Mouse (Mus musculus) lung, postnatal 25 days (tissue): ENCODE data around the gene Rps13.
"Not testable (repeated sequence)": the region's sequence is repeated elsewhere in the genome, so short reads cannot be mapped to it uniquely, and the experiment has no call there.

Source experiments
- DNase-seq: peaks from one replicate; pipeline ENCODE4 v3.0.0; 2022; ENCODE audit warnings: low spot score

The Rps13 gene

GRCm38 (mm10) chr7:116333713-116334668 is at the start of gene Rps13:
Rps13 (minus strand) TSS chr7:116334195.
- DNase-seq, result peak; percentile 98

GRCm38 (mm10) chr7:116379181-116379580 is 45.2 kb upstream of the Rps13 start:
- not testable (repeated sequence) for DNase-seq

DNA sequence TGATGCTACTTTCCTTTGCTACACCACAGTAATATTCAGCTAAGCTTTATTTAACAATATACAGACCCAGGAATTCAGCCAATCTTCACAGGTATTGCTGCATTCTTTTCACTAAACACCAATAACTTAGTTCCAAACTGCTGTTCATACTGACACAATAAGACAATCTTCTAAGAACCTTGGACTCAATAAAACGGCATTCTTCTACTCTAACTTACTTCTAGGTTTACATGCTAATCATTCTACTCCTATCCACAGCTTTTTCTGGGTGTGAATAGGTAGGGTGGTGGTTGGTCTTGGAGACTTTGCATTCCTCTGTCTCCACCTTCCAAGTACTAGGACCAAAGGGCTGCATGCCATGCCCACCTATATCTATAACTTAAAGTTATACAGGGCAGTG is 40.3 kb upstream of the Rps13 start:
- DNase-seq, result no peak

DNA sequence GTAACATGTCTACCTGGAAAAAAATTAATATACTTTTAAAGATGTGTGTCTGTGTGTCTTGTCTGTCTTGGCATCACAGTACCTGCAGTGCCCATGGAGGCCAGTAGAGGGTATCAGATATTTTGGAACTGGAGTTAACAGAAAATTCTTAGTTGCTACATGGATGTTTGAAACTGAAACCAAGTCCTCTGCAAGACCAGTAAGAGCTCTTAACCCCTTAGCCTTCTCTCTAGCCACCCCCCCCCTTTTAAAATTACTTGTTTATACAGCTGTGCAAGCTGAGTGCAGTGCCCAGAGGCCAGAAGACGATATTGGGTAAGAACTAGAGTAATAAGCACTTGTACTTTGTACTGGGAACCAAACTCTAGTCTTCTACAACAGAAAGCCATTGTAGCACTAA is 2.2 kb upstream of the Rps13 start:
- DNase-seq, result peak; percentile 79

DNA sequence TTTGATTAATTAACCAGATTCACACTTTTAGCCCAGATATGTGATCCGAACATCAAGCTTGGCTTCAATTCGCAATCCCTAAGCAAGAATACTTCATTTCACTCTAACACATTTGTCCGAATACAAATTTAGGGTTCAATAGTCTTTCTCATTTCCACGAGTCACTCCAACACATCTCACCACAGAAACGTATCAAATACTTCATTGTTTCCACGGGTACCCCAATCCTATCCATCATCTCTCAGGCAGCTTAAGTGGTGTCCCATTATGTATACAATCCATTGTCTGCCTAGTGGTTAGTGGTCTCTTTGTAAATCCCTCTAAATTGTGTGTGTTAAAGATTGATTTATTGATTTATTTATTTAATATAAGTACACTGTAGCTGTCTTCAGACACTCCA is 1.1 kb upstream of the Rps13 start:
- DNase-seq, result no peak

GRCm38 (mm10) chr7:116334669-116335038 is 659 bp upstream of the Rps13 start:
- no peak for DNase-seq

GRCm38 (mm10) chr7:116331246-116331645 is 2.7 kb downstream of the Rps13 start:
- no peak for DNase-seq

GRCm38 (mm10) chr7:116329858-116330257 is 4.1 kb downstream of the Rps13 start:
- DNase-seq, result no peak

DNA sequence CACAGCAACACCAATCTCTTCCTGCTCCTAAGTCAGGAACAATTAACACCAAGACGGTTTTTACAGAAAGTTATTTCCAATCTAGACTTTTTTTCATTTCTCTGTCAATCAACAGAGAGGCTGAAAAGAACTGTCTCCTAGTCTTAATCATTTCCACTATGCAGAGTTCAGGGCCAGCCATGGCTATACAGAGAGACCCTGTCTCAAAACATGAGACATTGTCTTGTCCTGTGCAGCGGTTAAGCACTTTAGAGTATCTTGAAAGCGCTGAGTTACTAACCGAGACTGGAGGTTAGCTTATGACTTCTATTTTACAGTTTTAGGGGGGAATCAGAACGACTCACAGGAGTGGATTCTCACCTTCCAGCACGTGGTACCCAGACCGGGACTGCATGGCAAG is 5.2 kb downstream of the Rps13 start:
- DNase-seq, result no peak

GRCm38 (mm10) chr7:116327901-116328300 is 6.1 kb downstream of the Rps13 start:
- peak; percentile 2 for DNase-seq

GRCm38 (mm10) chr7:116323331-116323964 is 10.5 kb downstream of the Rps13 start:
- DNase-seq, result peak; percentile 71

- no peak for DNase-seq
Measured at GRCm38 (mm10) chr7:116309456-116309855, 24.5 kb downstream of the Rps13 start.

- DNase-seq, result no peak
Measured at GRCm38 (mm10) chr7:116308632-116308991, 25.4 kb downstream of the Rps13 start.

DNA sequence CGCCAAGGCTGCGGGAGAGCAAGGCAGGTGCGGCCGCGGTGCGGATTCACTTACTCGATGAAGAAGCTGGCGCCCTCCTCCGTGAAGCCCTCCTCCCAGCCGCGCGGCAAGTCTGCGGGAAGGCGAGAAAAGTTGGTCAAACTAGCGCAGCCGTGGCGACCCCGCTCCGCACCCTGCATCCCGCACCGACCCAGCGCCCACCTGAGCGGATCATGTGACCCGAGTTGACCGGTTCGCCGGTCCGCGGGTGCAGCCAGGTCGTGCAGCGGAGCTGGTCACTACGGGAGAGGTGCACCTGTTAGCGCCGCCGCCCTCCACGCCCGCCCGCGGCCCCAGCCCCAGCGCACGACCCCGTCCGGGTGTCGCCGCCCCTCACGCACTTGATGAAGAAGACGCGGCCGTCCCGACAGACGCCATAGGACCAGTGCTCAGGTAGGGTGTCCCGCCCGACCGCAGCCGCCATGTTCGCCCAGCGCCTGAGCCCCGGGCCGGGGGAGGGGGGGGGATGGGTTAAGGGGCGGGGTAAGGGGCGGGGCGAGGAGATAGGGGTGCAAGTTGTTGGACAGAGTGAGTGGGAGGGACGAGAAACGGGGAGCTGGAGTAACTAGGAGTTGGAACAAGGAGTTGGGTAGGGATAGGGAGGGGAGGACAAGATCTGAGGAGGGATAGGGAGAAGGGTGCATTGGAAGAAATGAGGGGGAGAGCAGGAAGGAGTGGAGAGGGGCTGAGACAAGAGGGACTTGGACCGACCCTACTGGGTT is 25.9 kb downstream of the Rps13 start, which contains the start of gene Plekha7:
TSS of gene Plekha7 (minus strand) at position 506 of the 761 bp plus-strand sequence.
- peak; percentile 28 for DNase-seq

DNA sequence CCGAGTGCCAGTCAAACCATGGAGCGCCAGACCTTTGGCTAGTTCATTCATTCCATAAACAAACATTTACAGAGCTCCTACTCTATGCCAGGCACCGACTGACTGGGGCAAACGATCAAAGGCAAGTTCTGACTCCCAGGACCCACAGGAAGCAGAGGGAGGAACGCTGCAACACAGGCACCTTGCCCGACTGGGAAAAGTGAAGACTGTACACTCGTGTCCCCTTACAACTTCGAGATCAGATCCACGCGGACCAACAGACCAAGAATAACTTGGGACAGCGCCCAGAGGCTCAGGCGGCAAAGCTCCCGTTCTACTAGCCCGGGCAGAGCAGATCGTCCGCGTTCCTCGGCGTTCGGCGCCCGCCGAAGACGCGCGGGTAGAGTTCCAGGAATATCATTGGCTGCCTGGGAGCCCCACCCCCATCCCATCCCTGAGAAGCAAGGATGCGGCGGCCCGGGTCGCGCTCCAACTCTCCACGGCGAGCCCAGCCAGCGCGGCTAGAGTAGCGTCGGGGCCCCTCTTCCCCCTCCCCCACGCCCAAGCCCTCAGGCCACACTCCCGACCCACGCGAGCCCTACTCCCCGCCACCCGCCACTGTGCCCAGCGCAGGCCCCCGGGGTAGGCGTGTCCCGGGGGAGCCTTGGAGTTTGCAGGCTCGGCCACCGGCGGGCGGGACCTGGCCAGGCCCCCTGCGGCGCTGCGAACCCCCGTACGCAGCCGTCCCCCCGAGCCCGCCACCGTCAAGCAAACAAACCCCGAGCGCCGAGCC is 26.7 kb downstream of the Rps13 start:
- DNase-seq, result peak; percentile 48

GRCm38 (mm10) chr7:116306601-116307000 is 27.4 kb downstream of the Rps13 start:
- no peak for DNase-seq

DNA sequence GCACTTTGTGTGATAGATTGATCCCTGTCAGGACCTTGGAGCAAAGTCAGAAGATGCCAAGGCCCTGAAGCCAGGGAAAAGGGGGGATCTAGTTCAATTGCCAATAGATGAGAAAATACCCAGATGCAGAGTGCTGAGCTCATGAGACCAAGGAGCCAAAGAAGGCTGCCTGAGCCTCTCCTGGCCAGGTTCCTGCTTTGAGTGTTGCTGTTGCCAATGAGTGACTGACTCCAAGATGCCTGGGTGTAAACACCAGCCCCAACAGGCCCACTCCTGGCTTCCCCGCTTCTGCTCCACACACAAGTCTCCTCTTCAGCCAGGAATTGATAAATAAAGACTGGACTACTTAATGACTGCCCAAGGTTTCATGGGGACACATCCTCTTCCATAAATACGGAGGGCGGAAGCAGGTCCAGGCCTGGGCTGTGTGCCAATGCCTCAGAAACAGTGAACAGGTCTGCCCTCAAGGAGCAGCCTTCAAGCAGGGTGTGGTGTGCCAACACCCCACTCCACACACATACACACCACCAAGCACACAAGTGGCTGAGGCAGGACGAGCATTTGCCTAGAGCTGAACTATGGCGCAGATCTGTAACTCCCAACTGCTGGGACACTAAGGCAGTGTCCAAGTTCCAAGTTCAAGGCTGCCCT is 32.2 kb downstream of the Rps13 start:
- DNase-seq, result no peak

DNA sequence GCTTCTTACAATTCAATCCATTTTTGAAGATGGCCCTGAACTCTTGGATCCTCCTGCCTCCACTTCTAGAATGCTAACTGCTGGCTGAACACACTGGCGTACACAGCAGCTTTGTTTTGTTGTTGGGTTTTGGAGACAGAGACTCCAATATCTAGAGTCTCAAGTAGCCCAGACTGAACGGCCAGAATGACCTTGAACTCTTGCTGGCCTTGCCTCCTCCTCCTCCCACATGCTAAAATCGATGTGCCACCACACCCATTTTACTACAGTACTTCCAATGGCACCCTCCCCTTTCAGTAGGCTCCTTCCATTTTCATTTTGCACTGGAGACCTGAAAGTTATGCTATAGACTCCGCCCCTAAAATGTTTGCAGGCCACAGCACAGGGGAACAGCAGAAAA is 32.9 kb downstream of the Rps13 start:
- DNase-seq, result no peak

DNA sequence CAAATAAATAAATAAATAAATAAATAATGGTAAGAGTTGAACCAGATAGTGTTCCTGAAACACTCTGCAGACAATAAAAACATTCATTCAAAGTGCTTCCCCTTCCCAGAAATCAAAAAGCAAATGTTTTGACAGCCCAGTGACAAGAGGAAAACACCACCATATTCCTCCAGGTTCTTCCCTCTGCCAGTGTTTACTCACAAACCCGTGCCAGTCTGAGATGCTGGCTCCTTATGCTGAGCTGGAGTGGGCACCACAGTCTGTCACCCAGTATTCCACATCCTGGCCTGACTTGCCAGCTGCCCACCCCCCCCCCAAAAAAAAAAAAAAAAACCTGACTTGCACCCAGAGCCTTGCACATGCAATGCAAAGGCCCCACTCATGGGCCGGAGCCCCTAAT is 35.1 kb downstream of the Rps13 start:
- no peak for DNase-seq

DNA sequence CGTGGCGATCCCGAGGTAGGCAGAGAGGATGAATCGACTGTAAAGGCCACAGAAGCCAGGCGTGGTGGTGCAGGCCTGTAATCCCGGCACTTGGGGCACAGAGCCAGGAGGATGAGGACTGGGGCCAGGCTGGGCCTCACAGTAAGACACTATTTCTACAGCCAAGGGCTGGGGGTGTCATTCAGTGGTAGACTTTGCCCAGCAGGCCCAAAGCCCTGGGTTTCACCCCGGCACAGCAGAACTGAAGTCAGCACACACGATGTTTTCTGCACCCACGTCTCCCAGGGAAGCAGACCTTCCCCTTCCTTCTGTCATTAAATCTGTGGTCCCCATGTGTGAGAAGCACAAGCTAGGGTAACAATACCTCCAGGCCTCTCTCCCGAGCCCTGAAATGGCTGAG is 35.6 kb downstream of the Rps13 start:
- no peak for DNase-seq

DNA sequence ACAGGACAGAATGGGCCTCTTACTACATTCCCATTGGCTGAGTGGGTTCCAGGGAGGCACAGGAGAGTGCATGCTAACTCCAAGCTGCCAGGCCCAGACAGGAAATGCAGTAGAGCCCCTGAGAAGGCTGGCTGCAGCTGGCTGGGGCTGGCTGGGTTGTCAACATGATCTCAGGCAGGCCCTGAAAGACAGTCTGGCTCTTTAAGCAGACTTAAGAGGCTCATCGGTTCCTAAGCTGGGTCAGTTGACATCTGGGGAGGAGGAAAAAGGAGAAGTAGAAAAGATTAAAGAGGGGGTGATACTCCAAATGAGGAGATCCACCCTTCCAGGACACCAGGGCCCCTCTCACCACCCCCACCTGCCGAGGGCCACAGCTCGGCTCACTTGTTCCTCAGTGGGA is 39.0 kb downstream of the Rps13 start:
- DNase-seq, result no peak
